Mouse (Mus musculus) liver, adult (tissue): Measurements from ENCODE around the gene Arhgap8.

Experiments used
- GATA4 ChIP-seq: IDR thresholded peaks from 2 replicates; pipeline ENCODE4 v1.6.1; 2014; ENCODE audit warnings: mild to moderate bottlenecking, low read length; ENCODE audit not compliant: insufficient replicate concordance

The Arhgap8 gene

DNA sequence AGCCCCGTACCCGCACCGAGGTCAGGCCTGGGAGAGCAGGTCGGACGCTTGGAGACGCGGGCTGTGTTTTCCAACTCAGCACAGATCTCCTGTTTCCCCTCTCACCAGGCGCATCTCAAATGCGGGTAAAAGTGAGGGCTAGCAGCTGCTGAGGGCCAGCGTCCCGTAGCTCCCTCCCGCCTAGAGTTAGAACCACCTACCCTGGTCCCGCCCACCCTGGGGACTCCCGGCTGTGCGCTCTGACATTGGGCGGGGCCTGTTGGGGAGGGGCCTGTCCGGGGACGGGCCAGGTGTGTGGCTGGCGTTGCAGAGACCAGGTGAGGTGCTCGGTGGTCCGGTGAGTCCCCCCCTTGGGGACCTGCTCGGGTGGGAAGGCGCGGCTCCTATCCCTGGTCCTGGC, at the start of gene Arhgap8:
Gene Arhgap8 (plus strand): TSS at position 262 of the 400 bp plus-strand sequence.
- no peak for TF ChIP-seq GATA4

DNA sequence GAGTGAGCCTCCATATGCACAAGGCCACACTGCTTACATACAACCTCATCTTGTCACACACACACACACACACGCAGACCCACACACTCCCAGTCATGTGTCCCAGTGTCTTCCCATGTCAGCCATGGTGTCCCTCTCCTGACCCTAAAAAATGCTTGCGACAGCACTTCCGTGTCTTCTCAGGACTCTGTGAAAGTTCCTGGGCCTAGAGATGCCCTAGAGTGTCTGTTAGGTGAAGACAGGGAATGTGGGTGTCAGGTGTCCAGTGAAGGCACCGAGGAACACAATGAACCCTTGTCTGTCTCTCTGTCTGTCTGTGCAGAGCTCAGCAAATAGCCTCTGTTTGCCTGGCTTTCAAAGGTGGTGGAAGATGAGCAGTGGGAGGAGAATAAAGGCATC, 49.2 kb upstream of the Arhgap8 start:
- no peak for TF ChIP-seq GATA4

DNA sequence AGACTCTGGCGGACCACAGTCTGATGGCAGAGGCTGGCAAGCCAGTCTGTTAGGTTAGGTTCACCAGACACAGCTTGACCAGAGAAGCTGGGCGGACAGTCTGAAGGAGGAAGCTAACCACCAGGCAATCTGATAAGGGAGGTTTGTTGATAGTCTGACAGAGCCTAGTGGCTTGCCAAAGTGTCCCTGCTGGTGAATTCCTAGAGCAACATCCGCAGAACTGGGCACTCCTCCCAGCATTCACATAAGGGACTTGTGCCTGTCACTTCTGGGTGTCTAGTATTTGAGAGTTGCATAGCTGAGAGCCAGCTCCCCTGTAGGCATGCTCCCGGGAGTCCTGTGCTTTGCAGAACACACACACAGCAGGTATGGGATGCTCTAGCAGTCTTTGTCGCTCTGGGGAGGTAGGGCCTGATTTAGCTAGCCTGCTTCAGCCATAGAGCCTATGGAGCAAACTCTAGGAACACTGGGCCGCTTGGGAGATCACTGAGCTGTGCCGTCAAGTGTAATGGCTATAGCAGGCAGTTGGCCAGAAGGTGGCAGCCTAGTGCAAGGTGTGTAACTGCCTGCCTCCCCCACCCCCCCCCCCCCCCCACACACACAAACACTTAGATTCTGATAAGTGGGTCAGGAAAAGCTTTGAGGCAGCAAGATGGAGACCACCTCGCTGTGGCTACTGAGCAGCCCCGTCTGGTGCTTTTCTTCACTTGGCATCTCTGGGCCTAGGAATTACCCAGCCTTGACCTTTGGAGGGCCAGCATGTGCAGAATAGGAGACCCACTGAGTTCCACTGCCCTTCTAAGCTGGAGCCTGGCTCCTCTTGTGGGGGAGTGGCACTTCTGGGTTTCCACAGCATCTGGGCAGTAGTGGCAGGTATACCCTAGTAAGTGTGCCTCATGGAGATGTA, 48.2 kb upstream of the Arhgap8 start:
- peak; percentile 28; the same call in 1 of the 2 replicates for TF ChIP-seq GATA4

DNA sequence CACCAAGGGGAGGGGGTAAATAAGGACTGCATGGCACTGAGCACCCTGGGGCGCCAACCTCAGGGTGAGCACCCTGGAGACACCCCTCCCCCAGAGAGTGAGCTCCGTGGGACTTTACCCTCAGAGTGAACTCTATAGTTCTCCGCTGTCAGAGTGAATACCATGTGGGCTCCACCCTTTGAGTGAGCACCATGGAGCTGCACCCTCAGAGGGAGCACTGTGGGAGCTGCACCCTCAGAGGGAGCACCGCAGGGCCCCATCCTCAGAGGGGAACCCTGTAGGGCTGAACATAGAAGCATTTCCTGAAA, 47.6 kb upstream of the Arhgap8 start:
- no peak for TF ChIP-seq GATA4

DNA sequence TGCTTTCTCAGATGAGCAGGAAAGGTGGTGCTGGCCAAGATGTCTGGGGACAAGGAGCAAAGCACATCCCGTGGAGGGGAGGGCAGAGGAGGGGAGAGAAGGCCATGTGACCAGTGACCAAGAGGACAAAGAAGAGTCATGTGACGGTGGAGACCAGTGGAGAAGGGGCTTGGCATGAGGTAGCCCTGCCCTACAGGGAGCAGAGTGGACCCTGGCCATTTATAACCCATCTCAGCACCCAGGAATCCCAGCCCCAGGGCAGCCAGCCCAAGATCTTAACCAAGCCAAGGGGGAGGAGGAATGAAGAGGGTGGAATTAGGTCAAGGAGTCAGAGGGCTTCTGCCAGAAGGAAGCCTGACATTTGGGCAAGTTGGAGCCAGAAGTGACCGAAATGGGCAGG, 47.2 kb upstream of the Arhgap8 start:
- TF ChIP-seq GATA4 = no peak

DNA sequence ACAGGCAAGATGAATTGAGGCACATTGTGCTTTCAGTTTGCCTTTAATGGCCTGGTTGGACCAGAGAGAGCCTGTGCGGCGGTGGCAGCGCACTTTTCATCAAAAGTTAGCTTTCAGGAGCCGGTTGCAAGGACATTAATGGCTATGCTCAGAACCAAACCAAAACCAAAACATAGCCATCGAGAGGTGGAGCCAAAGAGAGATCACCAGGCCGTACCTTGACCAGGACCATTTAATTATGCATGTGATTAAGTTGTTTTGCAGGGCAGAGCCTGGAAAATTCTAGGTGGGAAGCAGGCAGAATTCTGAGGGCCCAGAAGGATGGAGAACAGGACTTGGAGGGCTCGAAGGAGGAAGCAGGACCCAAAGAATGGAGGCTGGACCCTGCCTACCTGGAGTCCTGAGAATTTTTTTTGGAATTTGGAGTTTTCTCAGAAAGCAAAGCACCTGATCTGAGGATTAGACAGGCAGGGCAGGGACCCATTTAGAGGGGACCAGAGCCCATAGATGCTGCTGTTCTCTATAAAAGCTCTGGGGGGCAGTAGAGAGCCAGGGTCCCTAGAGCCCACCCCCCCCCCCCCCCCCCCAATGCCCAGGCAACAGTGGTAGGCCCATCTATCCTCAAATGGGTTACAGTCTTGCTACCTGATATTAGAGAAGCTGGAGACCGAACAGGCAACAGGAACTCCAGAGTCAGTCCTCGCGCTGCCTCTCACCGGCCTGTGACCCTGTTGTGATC, 45.4 kb upstream of the Arhgap8 start:
- no peak for TF ChIP-seq GATA4

DNA sequence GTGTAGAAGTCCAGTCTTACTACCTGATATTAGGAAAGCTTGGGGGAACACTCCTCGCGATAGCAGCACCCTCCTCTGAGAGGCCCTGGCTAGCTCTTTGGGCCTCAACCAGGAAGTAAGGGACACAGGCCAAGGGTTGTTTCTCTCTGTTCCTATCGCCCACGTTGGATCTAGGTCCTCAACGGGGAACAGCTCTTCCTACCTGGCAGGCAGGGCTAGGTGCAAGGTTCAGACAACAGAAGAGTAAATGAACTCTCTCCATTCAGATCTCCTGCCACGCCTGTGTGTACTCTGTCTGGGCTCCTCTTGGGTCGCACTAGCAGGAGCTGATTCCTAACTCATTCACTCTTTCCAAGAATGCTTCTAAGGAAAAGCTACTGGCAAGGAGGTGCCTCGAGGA, 44.5 kb upstream of the Arhgap8 start:
- no peak for TF ChIP-seq GATA4

DNA sequence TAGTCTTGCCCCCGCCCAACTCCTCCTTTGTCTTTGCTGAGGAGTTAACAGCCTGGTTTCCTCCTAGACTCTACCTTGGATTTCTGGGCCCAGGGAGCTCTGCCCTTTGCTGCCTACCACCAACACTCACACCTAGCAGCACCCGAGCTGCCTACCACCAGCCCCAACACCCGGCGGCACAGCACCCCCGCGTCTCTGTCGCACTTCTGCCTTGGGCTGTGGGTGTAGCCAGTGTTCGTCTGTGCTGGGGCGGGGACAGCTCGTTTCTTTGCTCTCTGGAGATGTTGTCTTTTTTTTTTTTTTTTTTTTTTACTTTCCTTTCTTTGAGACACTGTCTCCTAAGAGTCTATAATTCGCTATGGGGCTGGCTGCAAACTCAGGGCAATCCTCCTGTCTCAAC, 41.9 kb upstream of the Arhgap8 start:
- TF ChIP-seq GATA4 = no peak

DNA sequence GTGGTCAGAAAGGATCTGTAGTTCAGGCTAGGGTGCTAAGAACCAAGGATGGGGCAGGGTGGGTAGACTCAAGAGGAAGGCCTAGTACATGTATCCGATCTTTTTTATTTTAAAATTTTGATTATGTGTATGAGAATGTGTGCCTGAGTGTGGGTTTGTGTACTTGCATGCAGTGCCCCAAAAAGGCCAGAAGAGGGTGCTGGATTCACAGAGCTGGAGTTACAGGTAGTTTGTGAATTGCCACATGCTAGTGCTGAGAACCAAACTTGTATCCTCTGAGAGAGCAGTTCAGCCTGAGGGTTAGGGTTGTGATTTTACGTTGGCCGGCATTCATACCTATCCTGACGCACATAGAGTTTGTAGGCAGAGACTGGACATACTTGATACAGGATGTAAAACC, 40.8 kb upstream of the Arhgap8 start:
- TF ChIP-seq GATA4 = no peak

DNA sequence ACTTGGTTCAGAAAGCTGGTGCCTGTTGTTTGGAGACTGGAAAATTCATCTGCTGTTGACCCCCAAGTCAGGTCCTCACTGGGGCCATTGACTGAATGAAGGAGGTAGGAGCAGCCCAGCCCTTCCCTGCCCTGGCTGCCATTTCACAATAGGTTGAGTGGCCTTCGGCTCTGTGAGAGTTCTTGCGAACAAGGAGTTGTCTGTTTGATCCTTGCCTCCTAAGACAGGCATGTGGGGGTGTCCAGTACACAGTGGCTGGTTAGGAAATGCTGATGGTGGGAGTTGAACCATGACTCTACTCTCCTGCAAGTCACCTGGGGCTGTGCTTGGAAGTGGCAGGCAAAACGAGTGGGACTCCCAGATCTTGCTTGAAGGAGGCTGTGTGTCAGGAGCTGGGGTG, 40.1 kb upstream of the Arhgap8 start:
- TF ChIP-seq GATA4 = no peak

DNA sequence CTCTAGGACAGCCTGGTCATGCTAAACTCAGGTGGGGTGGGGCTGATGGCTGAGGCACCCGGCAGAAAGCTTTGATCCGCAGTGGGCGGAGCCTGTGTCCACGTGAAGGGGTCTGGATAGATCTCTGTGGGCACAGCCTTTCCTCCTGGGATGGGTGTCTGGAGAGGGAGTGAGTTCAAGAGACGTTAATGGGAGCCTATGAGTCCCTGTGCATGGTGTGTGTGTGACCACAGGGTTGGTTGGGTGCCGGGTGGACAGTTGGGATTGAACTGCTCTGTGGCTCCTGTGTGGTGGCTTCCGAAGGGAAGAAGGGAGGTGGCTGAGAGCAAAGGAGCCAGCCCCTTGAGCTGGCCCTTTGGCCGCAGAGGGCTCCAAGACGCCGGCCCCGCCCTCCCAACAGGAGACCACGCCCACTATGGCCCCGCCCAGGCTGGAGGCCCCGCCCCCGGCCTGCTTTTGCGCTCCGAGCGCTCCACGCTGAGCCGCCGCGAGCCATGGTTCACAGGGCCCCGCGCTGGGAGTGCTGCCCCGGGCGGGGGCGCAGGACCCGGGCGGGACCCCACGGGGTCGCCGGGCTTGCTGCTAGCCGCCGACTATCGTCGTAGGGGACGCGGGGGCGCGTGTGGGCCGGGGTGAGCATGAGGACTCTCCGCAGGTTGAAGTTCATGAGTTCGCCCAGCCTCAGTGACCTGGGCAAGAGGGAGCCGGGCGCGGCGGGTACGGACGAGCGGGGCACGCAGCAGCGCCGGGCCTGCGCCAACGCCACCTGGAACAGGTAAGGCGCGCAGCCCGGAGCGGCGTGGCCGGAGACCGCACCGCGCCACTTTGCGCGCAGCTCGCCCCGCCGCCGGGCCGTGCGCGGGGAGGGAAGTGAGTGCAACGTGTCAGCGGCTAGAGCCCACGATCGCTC, 39.1 kb upstream of the Arhgap8 start:
- no peak for TF ChIP-seq GATA4

DNA sequence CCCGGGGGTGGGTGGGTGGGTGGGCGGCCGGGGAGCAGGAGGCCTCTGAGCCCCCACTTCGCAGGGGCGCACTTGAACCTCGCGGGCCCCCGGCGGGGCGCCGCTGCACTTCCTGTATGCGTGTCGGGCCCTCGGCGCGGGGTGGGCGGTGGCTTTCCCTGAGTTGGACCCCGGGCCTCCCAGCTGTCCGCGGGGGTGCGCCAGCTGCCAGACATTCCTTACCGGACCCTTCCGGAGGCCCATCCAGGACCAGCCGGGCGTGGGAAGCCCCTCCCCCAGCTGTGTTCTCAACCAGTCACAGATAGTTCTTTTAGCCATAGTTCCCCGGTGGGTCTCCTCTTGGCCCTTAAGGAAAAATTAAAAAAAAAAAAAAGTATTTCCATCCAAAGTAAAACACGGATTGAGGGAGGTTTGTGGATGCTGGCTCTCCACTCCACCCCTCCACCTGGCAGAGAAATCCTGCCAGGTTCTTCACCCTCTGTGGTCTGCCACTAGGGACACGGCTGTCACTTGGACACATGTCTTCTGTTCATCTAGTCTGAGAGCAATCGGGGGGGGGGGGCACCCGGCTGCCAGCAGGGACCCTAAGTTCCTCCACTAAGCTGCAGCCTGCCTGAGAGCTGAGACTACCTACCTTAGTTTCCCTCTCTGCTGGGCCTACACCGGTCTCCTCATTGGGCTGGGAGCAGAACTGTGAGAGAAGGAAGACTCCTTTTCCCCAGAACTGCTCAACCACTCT, 38.2 kb upstream of the Arhgap8 start:
- no peak for TF ChIP-seq GATA4

DNA sequence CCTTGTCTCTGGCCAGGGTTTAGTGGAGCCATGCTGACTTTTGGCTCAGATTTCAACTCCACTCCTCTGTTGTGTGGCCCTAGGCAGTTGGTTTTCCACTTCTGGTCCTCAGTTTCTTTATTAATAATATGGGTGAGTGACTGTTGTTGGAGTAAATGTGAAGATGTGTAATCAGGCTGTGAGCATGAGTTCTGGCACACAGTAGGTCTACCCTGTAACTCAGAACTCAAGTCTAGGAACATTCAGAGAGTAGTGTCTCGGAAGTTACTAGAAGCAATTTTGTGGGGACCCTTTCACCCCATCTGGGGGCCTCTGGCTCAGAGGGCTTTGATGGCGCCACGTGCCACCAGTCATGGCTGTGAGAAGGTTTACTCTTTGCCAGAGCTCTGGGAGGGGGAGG, 37.6 kb upstream of the Arhgap8 start:
- no peak for TF ChIP-seq GATA4

DNA sequence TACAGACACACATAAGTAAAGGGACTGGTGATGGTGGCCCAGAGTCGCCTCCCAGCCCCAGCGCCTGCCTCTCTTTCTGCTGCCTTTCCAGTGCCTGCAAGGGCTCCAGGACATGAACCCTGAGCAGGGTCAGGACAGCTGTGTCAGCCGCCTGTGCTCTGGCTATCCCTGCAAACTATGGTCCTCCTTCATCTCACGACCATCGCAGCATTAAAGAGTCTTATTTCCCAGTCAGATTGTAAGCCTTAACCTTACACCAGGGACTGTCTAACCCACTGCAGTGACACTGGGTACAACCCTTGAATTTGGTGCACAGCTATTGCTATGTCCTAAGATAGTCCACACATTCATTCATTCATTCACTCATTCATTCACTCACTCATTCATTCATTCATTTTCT, 37.0 kb upstream of the Arhgap8 start:
- TF ChIP-seq GATA4 = no peak

DNA sequence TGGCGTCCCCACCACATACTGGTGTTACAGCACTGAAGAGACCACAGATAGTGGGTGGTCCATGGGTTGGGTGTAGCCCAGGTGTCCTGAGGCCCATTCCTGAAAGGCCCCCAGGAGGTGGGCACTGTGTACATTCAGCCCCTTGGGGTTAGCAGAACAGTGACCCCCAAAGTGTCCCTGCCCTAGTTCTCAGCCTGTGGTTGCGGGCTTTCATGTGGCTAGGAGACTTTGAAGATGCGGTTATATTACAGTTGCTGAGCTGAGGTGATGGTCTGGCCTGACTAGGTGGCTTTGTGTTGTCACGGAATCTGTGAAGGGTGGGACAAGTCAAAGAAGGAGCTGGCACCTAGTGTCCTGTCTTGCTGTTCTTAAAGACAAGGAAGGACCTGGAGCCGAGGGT, 35.3 kb upstream of the Arhgap8 start:
- no peak for TF ChIP-seq GATA4
